15 mouse cellular contexts compared by ENCODE assay signal in genomic region chr11:68970232-68970631, GRCm38 (mm10). TPM values are rescaled to one million over a fixed set of nuclear protein-coding genes. Genes with fewer than 3 reads are reported as not detected.
DNase-seq lines count a peak whose midpoint lies in the region; ATAC-seq and TF ChIP-seq lines count a peak whose summit lies in the region.
"Had no signal": no experiment of that assay in that cellular context is flagged by ENCODE, and none has a peak within 500 bp of the region (broad histone marks: within the 10 kb centered on the region; RNA-seq: fewer than 3 reads in every experiment).

No protein-coding gene starts in this region.

- ATAC-seq in intestine, embryonic 15.5 days, result no peak
- no peak for ATAC-seq in midbrain, embryonic 14.5 days (ENCODE audit: low FRiP score, low TSS enrichment)
- ATAC-seq: CD4-positive, CD25-positive, alpha-beta regulatory T cell, adult 4 months; hindbrain, embryonic 16.5 days; liver, embryonic 12.5 days had no signal

- peak overlapping the region; percentile 30 for H3K4me3 ChIP-seq in testis, adult 2 months (ENCODE audit: control insufficient read depth, low read depth, low read length)
- no peak overlapping the region for H3K4me3 ChIP-seq in thymus, adult 2 months (ENCODE audit: control insufficient read depth, insufficient read depth, low read length)
- H3K4me3 ChIP-seq in intestine, embryonic 15.5 days (replicated peaks), result no peak overlapping the region
- H3K4me3 ChIP-seq in midbrain, embryonic 14.5 days (replicated peaks; ENCODE audit: low read depth, low read length), result no peak overlapping the region
- H3K4me3 ChIP-seq: liver, embryonic 12.5 days; megakaryocyte, embryonic 14.5 days; stomach, embryonic 15.5 days had no signal

- no peak overlapping the region for H3K9ac ChIP-seq in intestine, embryonic 15.5 days
- H3K9ac ChIP-seq in midbrain, embryonic 14.5 days (replicated peaks; ENCODE audit: low read length), result no peak overlapping the region
- H3K9ac ChIP-seq: liver, embryonic 12.5 days; stomach, embryonic 15.5 days had no signal

- H3K4me2 ChIP-seq in intestine, embryonic 15.5 days (replicated peaks), result no peak overlapping the region
- no peak overlapping the region for H3K4me2 ChIP-seq in midbrain, embryonic 14.5 days (ENCODE audit: low read length)
- H3K4me2 ChIP-seq: liver, embryonic 12.5 days; stomach, embryonic 15.5 days had no signal

- no peaks in the 10 kb centered on the region for H3K9me3 ChIP-seq in intestine, embryonic 15.5 days
- no peaks in the 10 kb centered on the region for H3K9me3 ChIP-seq in midbrain, embryonic 14.5 days (ENCODE audit: control insufficient read depth, low read length)
- H3K9me3 ChIP-seq: liver, embryonic 12.5 days; megakaryocyte, embryonic 14.5 days; stomach, embryonic 15.5 days had no signal

- no peak for TF ChIP-seq CTCF in testis, adult 2 months (IDR thresholded peaks at IDR 0.05; ENCODE audit: control insufficient read depth, insufficient read depth, insufficient replicate concordance, low read depth, low read length)
- TF ChIP-seq CTCF in thymus, adult 2 months (IDR thresholded peaks at IDR 0.05; ENCODE audit: borderline replicate concordance, control insufficient read depth, extremely low read depth, insufficient read depth, low read length, poor library complexity), result no peak

- DNase-seq in heart, adult 11 months, result peak; percentile 97
- no peak for DNase-seq in heart, adult 8-10 months (ENCODE audit: low spot score)
- no peak for DNase-seq in testis, postnatal 14 days (ENCODE audit: low spot score)
- DNase-seq in kidney, postnatal 25 days, result peak; percentile 82 to 85
- DNase-seq in thymus, adult 2 months, result no peak
- DNase-seq in midbrain, embryonic 14.5 days, result no peak
- DNase-seq: right cerebral cortex, postnatal 25 days had no signal

- H3K27ac ChIP-seq in testis, adult 2 months (ENCODE audit: control insufficient read depth, insufficient read depth, low read depth, low read length), result no peak overlapping the region; the same call in 1 of the 2 replicates
- no peak overlapping the region for H3K27ac ChIP-seq in thymus, adult 2 months (ENCODE audit: control insufficient read depth, insufficient read depth, low read length)
- H3K27ac ChIP-seq in intestine, embryonic 15.5 days, result no peak overlapping the region
- H3K27ac ChIP-seq in midbrain, embryonic 14.5 days (replicated peaks; ENCODE audit: low read depth, low read length), result no peak overlapping the region
- H3K27ac ChIP-seq: liver, embryonic 12.5 days; stomach, embryonic 15.5 days had no signal

- TF ChIP-seq POLR2A in testis, adult 2 months (IDR thresholded peaks at IDR 0.05; ENCODE audit: control insufficient read depth, low read depth, low read length), result no peak
- TF ChIP-seq POLR2A in thymus, adult 2 months (IDR thresholded peaks at IDR 0.05; ENCODE audit: control insufficient read depth, extremely low read depth, insufficient read depth, low read length, poor library complexity), result no peak

- peaks cover 21% of the 10 kb centered on the region for H3K4me1 ChIP-seq in testis, adult 2 months (ENCODE audit: control insufficient read depth, insufficient read depth, low read length)
- H3K4me1 ChIP-seq in thymus, adult 2 months (replicated peaks; ENCODE audit: control insufficient read depth, insufficient read depth, low read length), result peaks cover 29% of the 10 kb centered on the region
- H3K4me1 ChIP-seq in intestine, embryonic 15.5 days (replicated peaks), result peaks cover 23% of the 10 kb centered on the region
- H3K4me1 ChIP-seq in midbrain, embryonic 14.5 days (ENCODE audit: control insufficient read depth, insufficient read depth, low read length), result peaks cover 11% of the 10 kb centered on the region; the same call in 1 of the 2 replicates

- 95% methylated on average over 4 of the region's 4 CpGs for WGBS in thymus, adult 2 months
- WGBS in intestine, embryonic 15.5 days, result 78% methylated on average over 4 of the region's 4 CpGs
- 81% methylated on average over 4 of the region's 4 CpGs for WGBS in midbrain, embryonic 14.5 days

- H3K36me3 ChIP-seq in testis, adult 2 months (ENCODE audit: control insufficient read depth, insufficient read depth, low read length), result peaks cover 2% of the 10 kb centered on the region; the same call in 1 of the 2 replicates
- H3K36me3 ChIP-seq in thymus, adult 2 months (ENCODE audit: control insufficient read depth, insufficient read depth, low read length), result no peaks in the 10 kb centered on the region
- no peaks in the 10 kb centered on the region for H3K36me3 ChIP-seq in intestine, embryonic 15.5 days
- H3K36me3 ChIP-seq in midbrain, embryonic 14.5 days (ENCODE audit: control insufficient read depth, insufficient read depth, low read length), result no peaks in the 10 kb centered on the region
- H3K36me3 ChIP-seq: liver, embryonic 12.5 days; stomach, embryonic 15.5 days had no signal

- H3K27me3 ChIP-seq in testis, adult 2 months (ENCODE audit: control insufficient read depth, insufficient read depth, low read length), result no peaks in the 10 kb centered on the region
- H3K27me3 ChIP-seq in thymus, adult 2 months (ENCODE audit: control insufficient read depth, insufficient read depth, low read length), result no peaks in the 10 kb centered on the region
- H3K27me3 ChIP-seq in intestine, embryonic 15.5 days (replicated peaks), result no peaks in the 10 kb centered on the region
- no peaks in the 10 kb centered on the region for H3K27me3 ChIP-seq in midbrain, embryonic 14.5 days (ENCODE audit: control insufficient read depth, insufficient read depth, low read length)
- H3K27me3 ChIP-seq: stomach, embryonic 15.5 days had no signal

RNA-seq across cellular contexts. Expression of gene Slc25a35, which starts 2.3 kb away (rescaled TPM):
- total RNA-seq in heart, adult 8-10 months (2022), result 1 to 10 TPM; 3.4 to 8.3 (median 6.3) TPM
- 40.8 and 56.4 TPM in 2 replicates for polyA plus RNA-seq in testis, adult 2 months (2012; rRNA removed)
- polyA plus RNA-seq in thymus, adult 2 months (2012; rRNA removed), result 27.1 and 27.6 TPM in 2 replicates
- 2.7 and 2.8 TPM in 2 replicates for polyA plus RNA-seq in intestine, embryonic 15.5 days (2015; fragmentation: Nextera tagmentation; extraction: Ambion mirVana)
- polyA plus RNA-seq in midbrain, embryonic 14.5 days (2014; fragmentation: Nextera tagmentation; extraction: Ambion mirVana), result 1.1 and 1.9 TPM in 2 replicates

RNA-seq across cellular contexts. Expression of gene Rangrf, which starts 4.8 kb away (rescaled TPM):
- total RNA-seq in heart, adult 8-10 months (2022), result 10 to 100 TPM; 81.3 to 98.3 (median 89.4) TPM
- 1,176 and 1,231 TPM in 2 replicates for polyA plus RNA-seq in testis, adult 2 months (2012; rRNA removed)
- 22.0 and 28.0 TPM in 2 replicates for polyA plus RNA-seq in thymus, adult 2 months (2012; rRNA removed)
- polyA plus RNA-seq in intestine, embryonic 15.5 days (2015; fragmentation: Nextera tagmentation; extraction: Ambion mirVana), result 61.4 and 62.2 TPM in 2 replicates
- polyA plus RNA-seq in midbrain, embryonic 14.5 days (2014; fragmentation: Nextera tagmentation; extraction: Ambion mirVana), result 22.1 and 22.4 TPM in 2 replicates

RNA-seq across cellular contexts. Expression of gene Arhgef15, which starts 13.0 kb away (rescaled TPM):
- total RNA-seq in heart, adult 8-10 months (2022), result 10 to 100 TPM; 26.6 to 30.9 (median 30.1) TPM
- 3.7 and 3.8 TPM in 2 replicates for polyA plus RNA-seq in testis, adult 2 months (2012; rRNA removed)
- 8.5 and 14.9 TPM in 2 replicates for polyA plus RNA-seq in thymus, adult 2 months (2012; rRNA removed)
- polyA plus RNA-seq in intestine, embryonic 15.5 days (2015; fragmentation: Nextera tagmentation; extraction: Ambion mirVana), result 8.1 and 8.6 TPM in 2 replicates
- 19.3 and 19.5 TPM in 2 replicates for polyA plus RNA-seq in midbrain, embryonic 14.5 days (2014; fragmentation: Nextera tagmentation; extraction: Ambion mirVana)

RNA-seq across cellular contexts. Expression of gene Pfas, which starts 38.0 kb away (rescaled TPM):
- 1 to 10 TPM; 4.5 to 8.2 (median 5.3) TPM for total RNA-seq in heart, adult 8-10 months (2022)
- 9.6 and 11.8 TPM in 2 replicates for polyA plus RNA-seq in testis, adult 2 months (2012; rRNA removed)
- 28.5 and 43.0 TPM in 2 replicates for polyA plus RNA-seq in thymus, adult 2 months (2012; rRNA removed)
- polyA plus RNA-seq in intestine, embryonic 15.5 days (2015; fragmentation: Nextera tagmentation; extraction: Ambion mirVana), result 29.7 and 32.1 TPM in 2 replicates
- polyA plus RNA-seq in midbrain, embryonic 14.5 days (2014; fragmentation: Nextera tagmentation; extraction: Ambion mirVana), result 12.6 and 16.5 TPM in 2 replicates

RNA-seq across cellular contexts. Expression of gene Odf4, which starts 43.4 kb away (rescaled TPM):
- under 1 TPM in 1 of 4 experiments, not detected in 3; 0.44 TPM for total RNA-seq in heart, adult 8-10 months (2022)
- 506 and 512 TPM in 2 replicates for polyA plus RNA-seq in testis, adult 2 months (2012; rRNA removed)
- polyA plus RNA-seq in thymus, adult 2 months (2012; rRNA removed), result 0.24 TPM in 1 of 2 replicates, not detected in the other
- polyA plus RNA-seq in intestine, embryonic 15.5 days (2015; fragmentation: Nextera tagmentation; extraction: Ambion mirVana), result not detected in 2 replicates
- polyA plus RNA-seq in midbrain, embryonic 14.5 days (2014; fragmentation: Nextera tagmentation; extraction: Ambion mirVana), result 0.53 and 1.1 TPM in 2 replicates
- polyA plus RNA-seq: CD4-positive, CD25-positive, alpha-beta regulatory T cell, adult 4 months; heart, embryonic 14.5 days; liver, embryonic 12.5 days; stomach, embryonic 15.5 days had no signal

Comparison
In these comparisons a context has a peak if more than half of its experiments do, and no peak if none do; other contexts are left out.
1. DNase-seq: peak in heart, adult 11 months (single experiment) and kidney, postnatal 25 days (2 of 2); none in heart, adult 8-10 months (single experiment), testis, postnatal 14 days (single experiment), thymus, adult 2 months (single experiment) and midbrain, embryonic 14.5 days (single experiment).
2. RNA of gene Rangrf, which starts 4.8 kb away (polyA plus RNA-seq): 1,176 to 1,231 TPM in testis, adult 2 months; 61.4 to 62.2 TPM in intestine, embryonic 15.5 days, 22.0 to 28.0 TPM in thymus, adult 2 months and 22.1 to 22.4 TPM in midbrain, embryonic 14.5 days; every median in the first group is over 10 times any median in the second.